Mouse (Mus musculus) c-Kit-negative CD71-positive TER-119-positive erythroid progenitor cells, embryonic 14.5 days (primary cell): ENCODE measurements at regions not wholly inside any gene's neighbourhood (a gene's known extent, or its start where the extent isn't known, plus 50 kb on each side); places are given as distances from the start of the nearest gene placed in this dataset.

Experiments used
- DNase-seq: peaks from one replicate; pipeline ENCODE4 v3.0.0-alpha.2; 2013; ENCODE audit warnings: low read depth, low spot score

DNA sequence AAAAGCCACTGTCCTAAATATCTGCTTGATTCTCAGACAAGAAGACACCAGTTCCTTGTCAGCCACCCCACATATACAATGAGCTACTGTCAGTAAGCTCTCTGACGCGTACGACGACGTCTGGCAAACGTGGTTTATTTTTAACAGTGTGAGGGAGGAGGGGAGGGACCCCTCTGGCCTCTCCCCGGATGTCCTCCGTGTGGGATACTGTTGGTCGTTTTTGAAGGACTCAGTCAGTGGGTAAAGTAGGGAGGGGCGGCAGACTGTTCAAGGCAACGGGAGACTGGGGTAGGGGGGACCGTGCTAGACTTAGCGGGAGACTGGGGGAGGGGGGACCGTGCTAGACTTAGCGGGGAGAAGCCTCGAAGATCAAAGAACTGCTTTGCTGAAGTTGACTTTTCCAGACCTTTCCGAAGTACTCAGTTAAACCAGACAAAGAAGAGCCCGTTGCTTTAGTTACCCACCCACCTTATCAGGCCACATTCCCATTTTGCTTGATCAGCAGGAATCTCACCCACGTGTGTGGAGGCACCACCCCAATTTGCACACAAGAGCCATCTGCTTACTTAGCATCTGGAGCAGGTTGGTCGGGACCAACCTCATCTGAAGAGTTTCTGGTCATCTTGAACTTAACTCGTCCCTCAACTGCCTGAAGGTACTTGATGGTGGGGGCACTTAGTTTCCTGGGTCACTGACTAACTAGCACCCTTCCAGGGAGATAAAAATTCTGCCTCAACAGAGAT, 92.6 kb upstream of the Mark1 start:
- no peak for DNase-seq

DNA sequence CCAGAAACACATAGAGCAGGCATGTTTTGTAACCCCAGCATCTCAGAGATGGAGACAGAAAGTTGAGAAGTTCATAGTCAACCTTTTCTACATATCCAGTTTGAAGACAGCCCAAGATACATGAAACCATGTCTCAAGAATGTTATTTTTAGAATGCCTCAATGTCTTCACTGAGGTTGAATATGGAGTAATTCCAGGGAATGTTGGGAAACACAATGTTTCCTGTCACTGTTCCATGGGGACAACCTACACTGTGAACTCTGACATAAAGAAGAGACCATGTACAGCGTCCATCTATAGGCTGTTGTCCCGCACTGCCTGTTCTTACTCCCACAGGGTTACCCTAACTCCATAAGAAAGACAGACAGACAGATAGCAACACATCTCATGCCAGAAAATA, 89.8 kb upstream of the Mark1 start:
- no peak for DNase-seq

DNA sequence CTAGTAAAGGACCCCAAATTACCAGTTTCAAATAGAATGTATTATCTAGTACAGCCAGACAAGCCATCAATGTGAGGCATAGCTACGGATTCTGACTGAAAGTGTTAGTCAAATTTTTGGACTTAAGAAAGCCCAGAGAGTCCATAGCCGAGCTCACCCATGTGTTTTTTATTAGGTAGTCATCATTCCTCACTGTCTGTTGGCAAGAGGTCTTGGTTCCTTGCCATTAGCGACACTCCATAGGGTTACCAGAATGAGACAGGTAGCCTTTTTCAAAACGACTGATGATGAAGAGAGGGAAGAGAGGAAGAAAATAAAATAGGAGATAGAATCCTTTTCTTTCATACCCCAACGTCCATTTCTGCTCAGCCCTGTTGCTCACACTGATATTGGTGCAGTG, 83.8 kb upstream of the Mark1 start:
- DNase-seq, result no peak

DNA sequence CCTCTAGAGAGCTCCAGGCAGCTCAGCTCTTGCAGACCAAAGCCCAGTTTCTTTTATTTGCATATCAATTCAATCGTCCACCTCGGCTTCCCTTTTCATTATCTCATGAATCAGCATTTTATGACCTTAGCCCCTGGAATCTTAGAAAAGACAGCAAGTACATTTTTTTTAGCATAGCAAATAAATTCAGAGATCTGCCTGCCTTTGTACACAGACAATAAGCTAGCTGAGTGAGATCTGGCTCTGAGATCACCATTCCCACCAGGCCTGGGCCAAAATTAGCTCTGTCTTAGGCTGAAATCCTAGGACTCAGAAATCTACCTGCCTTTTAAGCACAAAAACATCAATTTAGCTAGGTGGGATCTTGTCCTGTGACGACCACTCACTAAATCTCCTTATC, 80.7 kb upstream of the Mark1 start:
- DNase-seq, result no peak

DNA sequence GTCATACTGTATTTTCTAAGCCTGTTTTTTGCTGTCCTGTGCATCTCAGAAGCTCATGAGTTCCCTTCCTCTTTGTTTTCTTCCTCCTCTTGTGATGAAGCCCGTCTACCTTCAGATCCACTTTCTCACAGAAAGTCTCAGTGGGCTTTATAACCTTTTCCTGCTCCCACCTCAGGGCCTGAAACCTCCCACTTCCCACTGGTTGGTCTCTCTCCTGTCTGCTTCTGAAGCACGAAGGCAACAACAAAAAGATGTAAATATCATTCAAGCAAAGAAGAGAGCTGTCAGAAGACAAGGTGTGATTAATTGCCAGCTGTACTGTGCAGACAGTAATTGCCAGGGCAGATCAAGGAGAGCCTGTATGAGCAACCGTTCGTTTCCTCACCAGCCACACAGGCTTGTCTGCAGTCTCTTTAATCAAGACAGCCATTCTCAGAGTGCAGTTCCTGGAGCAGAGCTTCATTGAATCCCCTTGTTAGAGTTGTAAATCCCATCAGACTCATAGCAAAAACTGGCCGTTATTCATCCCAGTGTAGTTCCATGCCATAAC, 80.0 kb upstream of the Mark1 start:
- DNase-seq, result no peak

DNA sequence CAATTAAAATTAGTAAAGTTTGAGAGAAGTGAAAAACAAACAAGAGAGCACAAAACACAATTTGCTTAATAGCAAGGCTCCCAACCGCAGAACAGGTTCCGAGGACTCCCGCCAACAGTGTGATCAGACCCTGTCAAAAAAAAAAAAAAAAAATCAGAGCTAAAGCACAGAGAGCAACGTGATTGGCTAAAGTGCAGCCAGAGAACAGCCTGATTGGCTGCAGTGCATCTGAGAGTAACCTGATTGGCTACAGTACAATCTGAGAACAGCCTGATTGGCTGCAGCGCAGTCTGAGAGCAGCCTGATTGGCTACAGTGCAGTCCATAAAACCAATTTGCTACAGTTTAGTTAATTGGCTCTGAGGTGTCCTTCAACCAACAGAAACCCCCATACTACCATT, 74.6 kb upstream of the Mark1 start:
- no peak for DNase-seq

DNA sequence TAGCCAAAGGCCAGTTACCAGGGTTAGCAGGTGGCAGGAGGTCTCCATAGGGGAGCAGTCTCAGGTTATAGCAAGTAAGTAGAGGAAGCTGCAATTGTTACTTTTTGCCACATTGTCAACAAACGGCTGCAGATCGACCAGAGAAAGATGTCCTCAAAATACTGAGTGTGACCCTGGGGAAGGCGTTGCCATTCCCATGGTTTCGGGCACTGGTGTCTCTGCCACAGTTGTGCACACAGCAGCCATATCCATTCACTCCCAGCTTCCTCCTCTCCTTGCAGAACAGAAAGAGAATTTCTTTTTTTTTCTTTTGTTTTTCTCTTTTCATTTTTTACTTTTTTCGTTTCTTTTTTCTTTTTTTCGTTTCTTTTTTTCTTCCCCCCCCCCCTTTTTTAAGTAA, 73.4 kb upstream of the Mark1 start:
- DNase-seq, result no peak

DNA sequence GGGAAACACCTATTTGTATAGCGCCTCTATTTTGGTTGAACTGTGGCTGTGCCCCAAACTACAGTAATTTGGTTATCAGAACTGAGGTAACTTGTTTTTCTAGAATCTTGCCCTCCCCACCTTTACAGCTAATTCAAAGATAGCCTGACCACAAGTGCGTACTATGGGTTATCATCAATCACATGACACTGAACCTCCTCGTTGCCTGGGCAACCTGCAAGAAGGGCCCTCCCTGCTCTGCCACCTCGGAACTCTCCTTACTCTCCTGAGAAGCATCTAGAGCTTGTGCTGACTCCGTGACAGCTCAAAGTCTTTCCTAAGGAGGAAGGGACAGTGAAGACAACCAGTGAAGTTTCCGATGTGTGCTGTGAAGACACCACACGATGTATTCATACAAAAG, 72.2 kb upstream of the Mark1 start:
- peak; percentile 25 for DNase-seq

DNA sequence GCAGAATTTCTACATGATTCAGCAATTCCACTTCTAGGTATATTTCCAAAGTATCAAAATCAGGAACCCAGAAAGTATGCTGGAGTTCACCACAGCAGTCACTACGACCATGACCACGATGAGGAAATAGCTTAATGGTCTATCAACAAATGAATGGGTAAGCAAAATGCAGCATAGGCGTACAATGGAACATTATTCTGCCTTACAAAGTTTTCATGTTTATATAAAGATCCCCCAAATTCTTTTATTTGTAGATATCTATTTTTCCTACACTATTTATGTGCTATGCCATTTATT, 71.4 kb upstream of the Mark1 start:
- no peak for DNase-seq

DNA sequence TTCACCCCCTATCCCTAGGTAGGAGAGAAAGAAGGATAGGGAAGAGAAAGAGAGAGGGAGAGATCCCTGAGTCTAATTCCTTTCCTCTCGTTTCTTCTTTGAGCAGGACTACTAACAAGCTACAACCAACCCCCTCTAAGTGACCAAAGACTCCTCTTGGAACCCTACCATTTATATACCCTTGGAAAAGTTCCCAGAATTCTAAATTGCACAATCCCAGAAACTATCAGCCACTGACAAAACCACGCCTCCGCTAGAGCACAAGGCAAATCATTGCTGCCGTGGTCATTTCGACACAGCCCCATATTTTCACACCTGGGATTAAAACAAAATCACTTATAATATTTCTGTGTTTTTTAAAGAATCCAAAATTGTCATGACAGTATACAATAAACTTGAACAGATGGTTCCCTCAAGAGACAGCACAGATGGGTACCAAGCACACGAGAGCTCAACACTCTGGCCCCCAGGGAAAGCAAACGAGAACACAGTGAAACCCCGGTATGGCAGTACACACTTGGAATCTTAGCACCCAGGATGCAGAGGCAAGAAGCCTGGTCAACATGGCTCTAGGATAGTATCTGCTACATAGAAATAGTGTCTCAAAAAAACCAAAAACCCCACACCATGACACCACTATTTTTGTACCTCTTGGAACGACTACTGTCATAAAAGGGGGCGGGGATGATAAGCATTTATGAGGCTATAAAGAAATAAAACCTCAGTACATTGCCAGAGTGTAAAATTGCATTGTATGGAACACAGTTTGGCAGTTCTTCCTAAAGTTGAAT, 70.9 kb upstream of the Mark1 start:
- DNase-seq, result no peak

DNA sequence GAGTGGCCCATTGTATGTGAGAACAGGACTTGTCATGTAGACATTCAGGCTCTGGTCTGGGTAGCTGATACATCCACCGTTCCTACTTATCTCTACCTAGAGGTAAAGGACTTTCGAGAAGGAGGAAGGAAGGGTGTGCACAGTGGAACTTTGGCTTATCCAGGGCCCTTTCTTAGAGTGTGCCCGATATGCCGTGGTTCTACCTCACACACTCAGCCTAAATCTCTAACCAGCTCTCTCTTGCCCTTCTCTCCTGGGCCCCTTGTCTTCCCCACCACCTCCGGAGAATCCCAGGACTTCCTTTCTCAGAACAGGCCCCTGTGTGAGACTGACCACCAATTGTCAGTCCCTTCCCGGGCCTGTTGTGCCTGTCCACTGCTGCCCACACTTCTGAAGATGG, 68.8 kb upstream of the Mark1 start:
- no peak for DNase-seq

DNA sequence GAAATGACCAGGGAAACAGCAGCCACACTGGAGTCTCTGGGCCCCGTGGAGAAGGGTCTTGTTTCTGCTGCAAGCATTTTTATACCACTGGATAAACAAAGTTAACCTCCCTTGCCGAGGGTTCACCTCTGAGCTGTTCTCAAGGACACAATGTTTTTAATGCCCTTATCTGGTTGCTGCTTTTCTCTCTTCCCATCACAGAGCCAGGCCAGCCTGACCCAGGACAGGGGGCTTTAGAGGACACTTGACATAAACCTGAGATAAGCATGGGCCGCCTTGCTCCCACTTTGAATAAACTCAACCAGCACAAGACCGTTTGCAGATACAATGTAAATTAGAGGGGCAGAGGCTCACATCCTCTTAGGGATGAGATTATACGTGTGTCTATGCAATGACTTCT, 68.3 kb upstream of the Mark1 start:
- no peak for DNase-seq

DNA sequence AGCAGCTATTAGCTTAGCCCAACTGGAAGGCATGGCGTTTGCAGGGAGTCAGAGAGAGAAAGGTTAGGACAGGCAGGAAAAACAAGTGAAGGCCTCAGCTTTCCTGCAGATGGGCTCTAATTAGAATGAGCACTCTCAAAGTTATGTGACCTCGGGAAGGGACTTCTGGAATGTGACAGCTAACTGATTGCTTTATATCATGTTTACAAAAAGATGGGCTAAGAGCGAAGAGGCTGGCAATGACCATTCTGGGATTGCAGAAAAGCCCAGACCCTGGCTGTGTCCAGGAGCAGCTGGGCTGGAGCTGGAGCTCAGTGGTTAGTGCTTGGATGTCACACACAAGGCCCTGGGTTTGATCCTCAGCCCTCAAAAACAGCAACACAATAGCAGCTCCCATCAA, 65.7 kb upstream of the Mark1 start:
- DNase-seq, result no peak

DNA sequence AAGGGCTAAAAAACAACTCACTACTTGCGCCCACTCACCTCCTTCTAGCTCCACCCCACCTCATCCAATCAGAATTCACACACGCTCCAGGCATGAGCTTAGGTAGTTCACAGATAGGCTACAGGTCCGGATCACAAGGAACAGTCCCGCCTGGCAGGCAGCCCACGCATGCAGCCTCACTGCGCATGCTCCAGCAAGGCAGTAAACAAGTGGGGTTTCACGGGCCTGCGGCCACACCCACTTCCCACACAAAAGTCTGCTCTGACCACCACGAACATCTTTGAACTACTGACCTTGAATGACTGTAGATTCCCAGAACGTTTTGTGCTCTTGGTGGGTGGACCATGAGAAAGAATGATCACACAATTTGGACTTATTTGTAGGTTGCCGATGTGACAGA, 62.7 kb upstream of the Mark1 start:
- no peak for DNase-seq

DNA sequence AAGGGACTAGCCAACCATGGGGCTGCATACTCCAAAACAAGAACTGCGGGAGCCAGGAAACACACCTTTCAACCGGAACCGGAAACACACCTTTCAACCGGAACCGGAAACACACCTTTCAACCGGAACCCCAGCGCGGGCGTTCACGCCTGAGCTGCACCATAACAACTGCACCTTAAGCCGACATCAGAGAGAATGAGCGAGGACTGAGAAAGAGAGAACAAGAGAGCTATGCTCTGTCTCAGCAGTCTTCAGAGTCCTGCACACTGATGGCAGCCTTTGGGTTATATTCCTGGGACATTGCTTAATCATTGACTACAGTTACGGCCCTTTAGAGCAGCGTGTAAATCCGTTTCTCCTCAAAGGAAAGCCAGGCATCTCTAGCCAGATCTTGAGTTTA, 58.1 kb upstream of the Mark1 start:
- DNase-seq, result no peak

DNA sequence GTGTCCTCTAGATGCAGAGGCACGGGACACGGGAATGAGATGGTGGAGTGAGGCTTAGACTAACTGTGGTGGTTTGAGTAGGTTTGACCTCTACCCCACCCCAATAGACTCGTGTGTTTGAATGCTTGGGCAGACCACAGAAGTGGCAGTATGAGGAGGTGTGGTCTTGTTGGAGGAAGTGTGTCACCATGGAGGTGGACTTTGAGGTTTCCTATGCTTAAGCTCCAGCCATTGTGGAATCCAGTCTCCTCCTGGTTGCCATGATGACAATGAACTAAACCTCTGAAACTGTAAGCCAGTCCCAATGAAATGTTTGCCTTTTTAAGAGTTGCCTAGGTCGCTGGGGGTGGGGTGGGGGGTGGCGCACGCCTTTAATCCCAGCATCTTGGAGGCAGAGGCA, 53.3 kb upstream of the Mark1 start:
- DNase-seq, result no peak

DNA sequence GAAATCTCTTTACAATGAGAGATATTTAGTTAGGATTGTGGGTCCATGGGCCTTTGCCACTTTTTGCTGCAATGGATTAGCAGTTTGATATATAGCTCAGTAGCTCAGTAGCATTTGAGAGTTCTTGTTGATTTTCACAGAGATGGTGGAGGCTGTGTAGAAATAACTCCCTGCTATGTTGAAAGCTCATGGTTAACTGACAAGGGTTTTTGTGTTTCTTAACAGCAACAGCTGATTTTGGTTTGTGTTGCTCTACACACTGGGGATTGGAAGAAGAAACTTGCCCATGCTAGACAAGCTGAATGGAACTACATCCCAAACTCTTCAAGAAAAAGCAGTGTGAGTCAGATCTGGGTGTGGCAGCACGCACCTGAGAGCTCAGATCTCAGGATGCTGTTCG, 50.6 kb upstream of the Mark1 start:
- no peak for DNase-seq
